Mouse (Mus musculus): ENCODE results near the gene Ddx5.

GRCm38 (mm10) chr11:106770195-106770974, 18.6 kb downstream of the Ddx5 start:
- TF ChIP-seq CTCF (conservative IDR thresholded peaks at IDR 0.05; ENCODE audit: insufficient read depth, insufficient read length, low read depth, low read length) (peak; percentile 46), POLR2A (IDR thresholded peaks at IDR 0.05; ENCODE audit: low read depth, low read length) (no peak)

All from kidney, adult 2 months (tissue).